Mouse (Mus musculus) embryonic facial prominence, embryonic 14.5 days (tissue): ENCODE measurements at regions not wholly inside any gene's neighbourhood (a gene's known extent, or its start where the extent isn't known, plus 50 kb on each side); places are given as distances from the start of the nearest gene placed in this dataset.

Experiments
- ATAC-seq: fragments of 200-750 bp; cut with Nextera tagmentation; 2 replicates; pipeline ENCODE4 v1.8.0; 2017; ENCODE audit warnings: low read depth, moderate number of reproducible peaks, moderate TSS enrichment
- DNase-seq: peaks from one replicate; pipeline ENCODE4 v3.0.0-alpha.2; 2015; ENCODE audit warnings: low spot score
- H3K27ac ChIP-seq: fragments of 300-500 bp; sonication (generic); replicated peaks from 2 replicates; pipeline ENCODE4 v1.5.1; 2014; ENCODE audit warnings: low read depth, mild to moderate bottlenecking, low read length, moderate library complexity
- H3K27me3 ChIP-seq: fragments of 300-500 bp; sonication (generic); replicated peaks from 2 replicates; pipeline ENCODE4 v1.6.1; 2014; ENCODE audit warnings: low read length; ENCODE audit not compliant: control insufficient read depth, insufficient read depth
- H3K36me3 ChIP-seq: fragments of 300-500 bp; sonication (generic); 2 replicates; pipeline ENCODE4 v1.6.1; 2014; ENCODE audit warnings: low read length, mixed read lengths; ENCODE audit not compliant: control insufficient read depth, insufficient read depth
- H3K4me1 ChIP-seq: fragments of 300-500 bp; sonication (generic); 2 replicates; pipeline ENCODE4 v1.6.1; 2014; ENCODE audit warnings: antibody characterized with exemption, low read length; ENCODE audit not compliant: control insufficient read depth, insufficient read depth
- H3K4me2 ChIP-seq: fragments of 300-500 bp; sonication (generic); 2 replicates; pipeline ENCODE4 v1.6.1; 2014; ENCODE audit warnings: low read depth, mild to moderate bottlenecking, low read length, moderate library complexity, mixed read lengths
- H3K4me3 ChIP-seq: fragments of 300-500 bp; sonication (generic); 2 replicates; pipeline ENCODE4 v1.5.1; 2014; ENCODE audit warnings: low read depth, mild to moderate bottlenecking, low read length
- H3K9ac ChIP-seq: fragments of 300-500 bp; sonication (generic); 2 replicates; pipeline ENCODE4 v1.6.1; 2014; ENCODE audit warnings: low read depth, mild to moderate bottlenecking, low read length, moderate library complexity, mixed read lengths
- H3K9me3 ChIP-seq: fragments of 300-500 bp; sonication (generic); 2 replicates; pipeline ENCODE4 v1.6.1; 2016; ENCODE audit warnings: low read length; ENCODE audit not compliant: control insufficient read depth
- WGBS: fragments of 180-500 bp; shearing (Covaris S2); extraction: QIAGEN DNeasy Blood & Tissue Kit; methylation state at CpG from one replicate; pipeline ENCODE4 v1.1.7; 2014; 5-methylcytosine and 5-hydroxymethylcytosine counted together

- DNase-seq (no peak), ATAC-seq (no peak)
- no peaks in the 10 kb centered on the region for H3K9me3 ChIP-seq
- H3K27me3 ChIP-seq, result no peaks in the 10 kb centered on the region
- no peak overlapping the region for H3K4me2 ChIP-seq
- no peak overlapping the region for H3K9ac ChIP-seq
- H3K4me1 ChIP-seq, result no peaks in the 10 kb centered on the region
- no peaks in the 10 kb centered on the region for H3K36me3 ChIP-seq
- H3K4me3 ChIP-seq, result no peak overlapping the region
- WGBS, result 88% methylated on average over 1 of the region's 1 CpGs
- no peak overlapping the region for H3K27ac ChIP-seq
Measured at GRCm38 (mm10) chr5:59499441-59499840, 1781.7 kb downstream of the Pcdh7 start.

DNA sequence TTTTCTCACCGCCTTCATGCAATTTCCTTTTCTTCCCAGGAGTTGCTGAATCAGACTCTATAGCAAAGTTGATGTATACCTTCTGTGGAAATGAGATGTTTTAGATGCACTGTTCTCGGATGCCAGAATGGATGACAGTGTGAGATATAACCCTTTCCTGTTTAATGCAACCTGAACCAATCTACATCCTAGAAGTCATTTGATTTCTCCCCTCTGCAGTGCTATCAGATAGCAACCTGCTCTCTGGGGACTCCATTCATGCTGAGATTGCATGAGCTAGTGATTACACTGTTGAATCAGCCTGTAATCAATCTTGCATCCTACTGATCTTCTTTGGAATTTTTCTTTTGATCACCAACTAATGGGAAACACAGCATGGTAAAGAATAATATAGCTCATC is 1827.9 kb downstream of the Pcdh7 start:
- no peaks in the 10 kb centered on the region for H3K4me1 ChIP-seq
- H3K27me3 ChIP-seq, result no peaks in the 10 kb centered on the region
- no peaks in the 10 kb centered on the region for H3K9me3 ChIP-seq
- no peak overlapping the region for H3K27ac ChIP-seq
- no peaks in the 10 kb centered on the region for H3K36me3 ChIP-seq
- DNase-seq, result peak; percentile 13
- 39% methylated on average over 2 of the region's 2 CpGs for WGBS
- H3K9ac ChIP-seq, result no peak overlapping the region
- no peak for ATAC-seq
- H3K4me2 ChIP-seq, result no peak overlapping the region
- no peak overlapping the region for H3K4me3 ChIP-seq

DNA sequence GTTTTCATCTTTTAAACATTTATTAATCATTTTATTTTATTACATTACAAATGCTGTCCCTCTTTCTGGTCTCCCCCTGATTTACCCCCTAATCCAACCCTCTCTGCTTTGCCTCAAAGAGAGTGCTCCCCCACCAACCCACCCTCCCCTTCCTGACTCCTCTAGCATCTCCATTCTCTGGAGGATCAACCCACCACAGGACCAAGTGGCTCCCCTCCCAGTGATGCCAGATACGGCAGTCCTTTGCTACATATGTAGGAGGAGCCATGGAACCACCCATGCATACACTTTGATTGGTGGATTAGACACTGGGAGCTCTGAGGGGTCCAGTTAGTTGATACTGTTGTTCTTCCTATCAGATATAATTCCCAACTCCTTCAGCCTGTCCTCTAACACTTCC is 1873.4 kb downstream of the Pcdh7 start:
- H3K9ac ChIP-seq, result no peak overlapping the region
- H3K4me3 ChIP-seq, result no peak overlapping the region
- no peaks in the 10 kb centered on the region for H3K9me3 ChIP-seq
- no peaks in the 10 kb centered on the region for H3K36me3 ChIP-seq
- H3K27ac ChIP-seq, result no peak overlapping the region
- no peaks in the 10 kb centered on the region for H3K4me1 ChIP-seq
- 26% methylated on average over 1 of the region's 1 CpGs for WGBS
- H3K27me3 ChIP-seq, result no peaks in the 10 kb centered on the region
- DNase-seq (no peak), ATAC-seq (no peak)
- H3K4me2 ChIP-seq, result no peak overlapping the region
